Mouse (Mus musculus) heart, postnatal 0 days (tissue): Measurements from ENCODE around the gene Cit. TPM values are rescaled to one million over a fixed set of nuclear protein-coding genes. Genes with fewer than 3 reads are reported as not detected.

Experiments used
- ATAC-seq: fragments of 200-750 bp; cut with Nextera tagmentation; 2 replicates; pipeline ENCODE4 v1.8.0; 2017; ENCODE audit warnings: low read depth, moderate number of reproducible peaks, moderate library complexity; ENCODE audit not compliant: insufficient read depth
- DNase-seq: peaks from one replicate; pipeline ENCODE4 v3.0.0-alpha.2; 2016; ENCODE audit warnings: low spot score
- H3K27ac ChIP-seq: fragments of 300-500 bp; sonication (generic); 2 replicates; pipeline ENCODE4 v1.5.1; 2014; ENCODE audit warnings: low read depth, mild to moderate bottlenecking
- H3K27me3 ChIP-seq: fragments of 300-500 bp; sonication (generic); 2 replicates; pipeline ENCODE4 v1.6.1; 2014; ENCODE audit warnings: low read length, mixed read lengths; ENCODE audit not compliant: control insufficient read depth, insufficient read depth
- H3K36me3 ChIP-seq: fragments of 300-500 bp; sonication (generic); replicated peaks from 2 replicates; pipeline ENCODE4 v1.6.1; 2014; ENCODE audit warnings: low read length, mixed read lengths; ENCODE audit not compliant: control insufficient read depth, insufficient read depth
- H3K4me1 ChIP-seq: fragments of 300-500 bp; sonication (generic); 2 replicates; pipeline ENCODE4 v1.6.1; 2014; ENCODE audit warnings: antibody characterized with exemption; ENCODE audit not compliant: control insufficient read depth, insufficient read depth
- H3K4me2 ChIP-seq: fragments of 300-500 bp; sonication (generic); 2 replicates; pipeline ENCODE4 v1.6.1; 2014; ENCODE audit warnings: low read depth, mild to moderate bottlenecking, low read length, moderate library complexity
- H3K4me3 ChIP-seq: fragments of 300-500 bp; sonication (generic); 2 replicates; pipeline ENCODE4 v1.5.1; 2014; ENCODE audit warnings: low read depth, low read length
- H3K9ac ChIP-seq: fragments of 300-500 bp; sonication (generic); replicated peaks from 2 replicates; pipeline ENCODE4 v1.6.1; 2014; ENCODE audit warnings: low read depth, low read length, mixed read lengths
- H3K9me3 ChIP-seq: fragments of 300-500 bp; sonication (generic); replicated peaks from 2 replicates; pipeline ENCODE4 v1.6.1; 2016; ENCODE audit warnings: low read length; ENCODE audit not compliant: control insufficient read depth
- CTCF ChIP-seq: IDR thresholded peaks from 2 replicates; pipeline ENCODE4 v1.5.1; 2016; ENCODE audit warnings: antibody characterized with exemption, control low read depth, low read depth
- EP300 ChIP-seq: IDR thresholded peaks from 2 replicates; pipeline ENCODE4 v1.6.1; 2016; ENCODE audit warnings: antibody characterized with exemption, low read depth
- WGBS: fragments of 180-500 bp; shearing (Covaris S2); extraction: QIAGEN DNeasy Blood & Tissue Kit; methylation state at CpG from one replicate; pipeline ENCODE4 v1.1.7; 2014; 5-methylcytosine and 5-hydroxymethylcytosine counted together
- polyA plus RNA-seq: library from polyadenylated mRNA; unstranded; fragments of >200 nt; fragmentation: Nextera tagmentation; extraction: Ambion mirVana; gene quantifications from 2 replicates; pipeline ENCODE4 v1.2.1, GENCODE M21; 2015
- total RNA-seq: library from RNA; depleted of rRNA; stranded (reverse); fragments of >200 nt; gene quantifications from 2 replicates; pipeline ENCODE4 v1.2.3, GENCODE M21; 2014; ENCODE audit warnings: low replicate concordance

Cit gene
- total and polyA plus RNA-seq, 2 experiments from 2014 or later: 4.1 to 11.5 TPM

DNA sequence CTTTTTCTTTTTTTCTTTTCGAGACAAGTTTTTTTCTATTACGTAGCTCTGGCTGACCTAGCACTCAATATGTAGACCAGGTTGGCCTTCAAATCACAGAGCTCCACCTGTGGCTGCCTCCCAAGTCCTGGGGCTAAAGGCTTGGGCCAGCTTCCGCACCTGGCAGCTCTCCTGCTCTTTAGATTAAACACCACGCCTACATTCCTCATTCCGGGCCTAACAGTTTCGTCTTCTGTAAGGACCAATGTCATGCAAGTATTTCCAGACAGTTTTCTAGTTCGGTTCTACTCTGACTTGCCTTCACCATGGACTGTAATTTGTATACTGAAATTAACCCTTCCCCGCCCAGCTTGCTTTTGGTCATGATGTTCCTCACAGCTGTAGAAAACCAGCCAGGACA lies 2.1 kb downstream of the Cit start:
- Histone ChIP-seq H3K4me3 (no peak overlapping the region), H3K36me3 (peaks cover 18% of the 10 kb centered on the region), H3K9ac (no peak overlapping the region), H3K27ac (no peak overlapping the region), H3K9me3 (no peaks in the 10 kb centered on the region), H3K4me1 (peaks cover 17% of the 10 kb centered on the region), H3K4me2 (no peak overlapping the region), H3K27me3 (no peaks in the 10 kb centered on the region)
- DNase-seq (no peak), ATAC-seq (no peak)
- no peak for TF ChIP-seq CTCF
- TF ChIP-seq EP300: no peak
- 85% methylated on average over 8 of the region's 8 CpGs for WGBS

GRCm38 (mm10) chr5:115848463-115848862 lies 3.4 kb downstream of the Cit start:
- 93% methylated on average over 7 of the region's 7 CpGs for WGBS
- Histone ChIP-seq H3K9ac (no peak overlapping the region), H3K27ac (no peak overlapping the region), H3K4me2 (no peak overlapping the region), H3K4me3 (no peak overlapping the region), H3K36me3 (peaks cover 30% of the 10 kb centered on the region), H3K9me3 (no peaks in the 10 kb centered on the region), H3K4me1 (peaks cover 17% of the 10 kb centered on the region), H3K27me3 (no peaks in the 10 kb centered on the region)
- no peak for DNase-seq
- no peak for ATAC-seq
- TF ChIP-seq EP300 (no peak), CTCF (no peak)

- ATAC-seq (no peak), DNase-seq (no peak)
- H3K4me1 ChIP-seq: peaks cover 12% of the 10 kb centered on the region
- no peak overlapping the region for H3K4me2 ChIP-seq
- H3K9ac ChIP-seq: no peak overlapping the region
- no peak for TF ChIP-seq EP300
- no peak for TF ChIP-seq CTCF
- H3K9me3 ChIP-seq: no peaks in the 10 kb centered on the region
- WGBS: 85% methylated on average over 12 of the region's 12 CpGs
- no peak overlapping the region for H3K4me3 ChIP-seq
- H3K27me3 ChIP-seq: no peaks in the 10 kb centered on the region
- no peak overlapping the region for H3K27ac ChIP-seq
- peaks cover 35% of the 10 kb centered on the region for H3K36me3 ChIP-seq
Observed at GRCm38 (mm10) chr5:115849263-115849829, 4.3 kb downstream of the Cit start.

DNA sequence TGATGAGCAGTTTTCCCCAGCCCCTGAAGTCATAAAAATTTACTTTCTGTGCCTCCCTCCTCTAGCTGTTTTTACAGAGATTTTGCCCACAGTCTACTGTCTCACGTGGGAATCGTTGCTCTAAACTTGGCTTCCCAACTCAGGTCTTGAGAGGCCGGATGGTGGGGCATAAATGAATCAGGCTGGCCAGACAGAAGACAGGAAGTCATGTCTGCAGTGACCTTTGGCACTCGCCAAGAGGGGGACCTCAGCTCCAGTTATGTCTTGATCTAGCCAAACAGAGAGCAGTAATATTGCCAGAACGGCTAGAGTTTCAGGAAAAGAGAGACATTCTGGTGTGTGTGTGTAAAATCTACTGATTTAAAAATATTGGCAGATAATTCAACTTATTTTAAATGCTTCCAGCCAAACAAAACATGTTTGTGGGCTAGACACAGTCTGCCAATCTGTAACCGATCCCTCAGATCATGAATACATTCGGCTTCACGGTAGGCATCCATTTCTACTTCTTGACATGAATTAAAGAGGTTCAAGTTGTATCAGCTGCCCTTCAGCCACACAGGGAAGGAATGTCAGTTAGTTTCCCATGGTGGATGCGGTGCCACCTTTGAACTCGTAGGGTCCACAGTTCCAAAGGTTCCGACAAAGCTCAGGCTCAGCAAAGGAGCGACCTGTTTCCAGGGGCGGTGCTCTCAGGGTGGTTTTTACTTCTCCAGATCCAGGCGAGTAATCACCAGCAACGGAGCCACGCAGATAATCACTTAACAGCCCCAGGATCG lies 5.4 kb downstream of the Cit start:
- TF ChIP-seq EP300 (no peak), CTCF (no peak)
- Histone ChIP-seq H3K4me3 (no peak overlapping the region), H3K27ac (no peak overlapping the region), H3K27me3 (no peaks in the 10 kb centered on the region), H3K36me3 (peaks cover 35% of the 10 kb centered on the region), H3K4me2 (no peak overlapping the region), H3K4me1 (peaks cover 8% of the 10 kb centered on the region), H3K9me3 (no peaks in the 10 kb centered on the region), H3K9ac (no peak overlapping the region)
- 85% methylated on average over 17 of the region's 17 CpGs for WGBS
- DNase-seq (no peak), ATAC-seq (no peak)

DNA sequence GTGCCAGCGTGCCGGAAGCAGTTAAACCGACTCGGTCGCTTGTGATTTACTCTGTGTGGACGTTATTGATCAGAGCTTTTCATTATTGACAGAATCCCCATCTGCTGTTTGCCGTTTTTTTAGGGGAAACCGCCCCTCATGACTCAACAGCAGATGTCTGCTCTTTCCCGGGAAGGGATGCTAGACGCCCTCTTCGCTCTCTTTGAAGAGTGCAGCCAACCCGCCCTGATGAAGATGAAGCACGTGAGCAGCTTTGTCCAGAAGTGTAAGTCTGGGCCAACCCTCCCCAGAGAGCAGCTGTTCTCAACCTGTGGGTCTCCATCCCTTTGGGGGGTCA lies 5.9 kb downstream of the Cit start:
- DNase-seq: no peak
- no peaks in the 10 kb centered on the region for H3K9me3 ChIP-seq
- no peak overlapping the region for H3K4me3 ChIP-seq
- no peak overlapping the region for H3K9ac ChIP-seq
- peaks cover 3% of the 10 kb centered on the region; the same call in 1 of the 2 replicates for H3K4me1 ChIP-seq
- TF ChIP-seq EP300: no peak
- no peak for TF ChIP-seq CTCF
- H3K27ac ChIP-seq: no peak overlapping the region
- ATAC-seq: no peak
- no peak overlapping the region for H3K4me2 ChIP-seq
- no peaks in the 10 kb centered on the region for H3K27me3 ChIP-seq
- 94% methylated on average over 13 of the region's 13 CpGs for WGBS
- peaks cover 35% of the 10 kb centered on the region for H3K36me3 ChIP-seq
